Mouse (Mus musculus): ENCODE results near the gene Car15.

GRCm38 (mm10) chr16:17832821-17833220 lies 5.3 kb downstream of the Car15 start, which contains the start of gene B830017H08Rik:
- TF ChIP-seq CTCF (IDR thresholded peaks at IDR 0.05; ENCODE audit: control insufficient read depth, insufficient read depth, insufficient replicate concordance, low read depth, low read length) (no peak), POLR2A (IDR thresholded peaks at IDR 0.05; ENCODE audit: control insufficient read depth, low read depth, low read length) (no peak)
